Mouse (Mus musculus): Measurements from ENCODE around the gene Pde7b. TPM values are rescaled to one million over a fixed set of nuclear protein-coding genes. Genes with fewer than 3 reads are reported as not detected.

The Pde7b gene
- total RNA-seq, 2 experiments from 2014 or later, result not detected

- no peak for ATAC-seq (replicated peaks; ENCODE audit: low FRiP score, poor library complexity, severe bottlenecking)
Measured at GRCm38 (mm10) chr10:20658716-20659115, 66.2 kb downstream of the Pde7b start.

GRCm38 (mm10) chr10:20657316-20658081 lies 67.4 kb downstream of the Pde7b start:
- no peak for ATAC-seq (replicated peaks; ENCODE audit: low FRiP score, poor library complexity, severe bottlenecking)

- ATAC-seq (replicated peaks; ENCODE audit: low FRiP score, poor library complexity, severe bottlenecking), result no peak
Measured at GRCm38 (mm10) chr10:20654590-20654989, 70.3 kb downstream of the Pde7b start.

GRCm38 (mm10) chr10:20654187-20654586 lies 70.7 kb downstream of the Pde7b start:
- no peak for ATAC-seq (replicated peaks; ENCODE audit: low FRiP score, poor library complexity, severe bottlenecking)

GRCm38 (mm10) chr10:20653299-20653698 lies 71.6 kb downstream of the Pde7b start:
- ATAC-seq (replicated peaks; ENCODE audit: low FRiP score, poor library complexity, severe bottlenecking), result no peak

GRCm38 (mm10) chr10:20636381-20636780 lies 88.5 kb downstream of the Pde7b start:
- no peak for ATAC-seq (replicated peaks; ENCODE audit: low FRiP score, poor library complexity, severe bottlenecking)

- ATAC-seq (replicated peaks; ENCODE audit: low FRiP score, poor library complexity, severe bottlenecking), result no peak
Measured at GRCm38 (mm10) chr10:20633085-20633415, 91.8 kb downstream of the Pde7b start.

GRCm38 (mm10) chr10:20632256-20633084 lies 92.4 kb downstream of the Pde7b start:
- ATAC-seq (replicated peaks; ENCODE audit: low FRiP score, poor library complexity, severe bottlenecking), result no peak

GRCm38 (mm10) chr10:20630122-20630521 lies 94.8 kb downstream of the Pde7b start:
- no peak for ATAC-seq (replicated peaks; ENCODE audit: low FRiP score, poor library complexity, severe bottlenecking)

- ATAC-seq (replicated peaks; ENCODE audit: low FRiP score, poor library complexity, severe bottlenecking), result no peak
Measured at GRCm38 (mm10) chr10:20625702-20626375, 99.0 kb downstream of the Pde7b start.

- no peak for ATAC-seq (replicated peaks; ENCODE audit: low FRiP score, poor library complexity, severe bottlenecking)
Measured at GRCm38 (mm10) chr10:20621661-20622454, 103.0 kb downstream of the Pde7b start.

- no peak for ATAC-seq (replicated peaks; ENCODE audit: low FRiP score, poor library complexity, severe bottlenecking)
Measured at GRCm38 (mm10) chr10:20606007-20606406, 118.9 kb downstream of the Pde7b start.

- no peak for ATAC-seq (replicated peaks; ENCODE audit: low FRiP score, poor library complexity, severe bottlenecking)
Measured at GRCm38 (mm10) chr10:20595107-20595810, 129.6 kb downstream of the Pde7b start.

- no peak for ATAC-seq (replicated peaks; ENCODE audit: low FRiP score, poor library complexity, severe bottlenecking)
Measured at GRCm38 (mm10) chr10:20594015-20594414, 130.9 kb downstream of the Pde7b start.

- ATAC-seq (replicated peaks; ENCODE audit: low FRiP score, poor library complexity, severe bottlenecking), result no peak
Measured at GRCm38 (mm10) chr10:20590100-20590499, 134.8 kb downstream of the Pde7b start.

GRCm38 (mm10) chr10:20585959-20586358 lies 138.9 kb downstream of the Pde7b start:
- ATAC-seq (replicated peaks; ENCODE audit: low FRiP score, poor library complexity, severe bottlenecking), result no peak

GRCm38 (mm10) chr10:20575002-20575401 lies 149.9 kb downstream of the Pde7b start:
- no peak for ATAC-seq (replicated peaks; ENCODE audit: low FRiP score, poor library complexity, severe bottlenecking)

- no peak for ATAC-seq (replicated peaks; ENCODE audit: low FRiP score, poor library complexity, severe bottlenecking)
Measured at GRCm38 (mm10) chr10:20574414-20574813, 150.5 kb downstream of the Pde7b start.

- ATAC-seq (replicated peaks; ENCODE audit: low FRiP score, poor library complexity, severe bottlenecking), result no peak
Measured at GRCm38 (mm10) chr10:20571521-20571920, 153.4 kb downstream of the Pde7b start.

All from erythroblast, adult 5-6 weeks (primary cell).